Mouse (Mus musculus): Measurements from ENCODE around the gene Klhl5. TPM values are rescaled to one million over a fixed set of nuclear protein-coding genes. Genes with fewer than 3 reads are reported as not detected.

Gene Klhl5
- polyA plus RNA-seq, 1 experiment, result 11.3 TPM

DNA sequence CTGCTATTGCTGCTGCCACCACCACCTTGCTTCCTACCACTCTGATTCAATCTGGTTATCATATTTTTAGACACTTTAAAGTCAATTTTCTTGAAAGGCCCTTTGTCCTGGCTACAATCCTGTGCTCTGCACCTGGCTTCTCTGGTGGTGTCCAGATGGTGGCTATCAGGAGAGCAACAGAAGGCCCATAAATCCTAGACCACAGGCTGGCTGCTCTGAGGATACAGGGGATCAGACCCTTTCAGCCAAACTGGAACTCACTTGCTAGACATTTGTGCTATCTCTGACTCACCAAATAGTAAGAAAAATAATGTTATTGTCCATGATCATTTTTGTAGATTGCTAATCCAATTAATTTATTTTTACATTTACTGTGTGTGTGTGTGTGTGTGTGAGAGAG is 13.6 kb upstream of the Klhl5 start:
- Histone ChIP-seq H3K27ac (ENCODE audit: control insufficient read depth, insufficient read depth, low read length) (no peak overlapping the region), H3K4me1 (replicated peaks; ENCODE audit: control insufficient read depth, insufficient read depth, low read length) (no peaks in the 10 kb centered on the region; the same call in 1 of the 2 replicates), H3K27me3 (ENCODE audit: control insufficient read depth, insufficient read depth, low read length) (no peaks in the 10 kb centered on the region), H3K4me3 (ENCODE audit: control insufficient read depth, insufficient read depth, low read length) (no peak overlapping the region), H3K36me3 (ENCODE audit: control insufficient read depth, insufficient read depth, low read length) (no peaks in the 10 kb centered on the region)
- DNase-seq, result no peak
- TF ChIP-seq POLR2A (IDR thresholded peaks at IDR 0.05; ENCODE audit: control insufficient read depth, extremely low read depth, insufficient read depth, low read length, poor library complexity), result no peak
- no peak for TF ChIP-seq CTCF (IDR thresholded peaks at IDR 0.05; ENCODE audit: borderline replicate concordance, control insufficient read depth, extremely low read depth, insufficient read depth, low read length, poor library complexity)

DNA sequence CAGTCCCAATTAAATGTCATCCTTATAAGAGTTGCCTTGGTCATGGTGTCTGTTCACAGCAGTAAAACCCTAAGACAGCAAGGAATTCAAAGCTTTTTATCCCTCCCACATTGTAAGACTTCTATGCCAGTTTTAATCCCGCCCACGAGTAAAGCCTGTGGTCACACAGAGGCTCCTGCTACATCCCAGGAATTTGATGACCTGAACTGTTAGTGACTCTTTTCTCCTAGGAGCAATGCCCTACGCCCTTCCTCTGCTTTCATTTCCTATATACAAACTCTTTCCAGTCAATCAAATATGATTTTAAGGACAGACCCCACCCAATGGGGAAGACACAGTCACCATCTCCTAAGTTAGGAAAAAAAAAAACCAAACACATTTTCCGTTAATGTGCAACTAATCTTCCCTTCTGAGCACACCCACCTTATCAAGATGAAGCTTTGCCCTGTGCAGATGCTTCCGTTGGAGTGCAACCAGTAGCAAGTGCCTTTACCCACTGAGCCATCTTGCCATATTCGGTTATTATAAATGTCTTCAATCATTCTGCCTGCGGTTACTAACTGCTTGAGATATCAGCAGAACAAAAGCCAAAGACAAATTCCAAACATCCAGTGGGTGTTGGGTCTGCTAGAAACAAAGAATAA is 12.3 kb upstream of the Klhl5 start:
- 94% methylated on average over 7 of the region's 7 CpGs for WGBS
- Histone ChIP-seq H3K36me3 (ENCODE audit: control insufficient read depth, insufficient read depth, low read length) (no peaks in the 10 kb centered on the region), H3K4me3 (ENCODE audit: control insufficient read depth, insufficient read depth, low read length) (no peak overlapping the region), H3K27me3 (ENCODE audit: control insufficient read depth, insufficient read depth, low read length) (no peaks in the 10 kb centered on the region), H3K27ac (ENCODE audit: control insufficient read depth, insufficient read depth, low read length) (no peak overlapping the region), H3K4me1 (replicated peaks; ENCODE audit: control insufficient read depth, insufficient read depth, low read length) (no peaks in the 10 kb centered on the region)
- TF ChIP-seq POLR2A (IDR thresholded peaks at IDR 0.05; ENCODE audit: control insufficient read depth, extremely low read depth, insufficient read depth, low read length, poor library complexity) (no peak), CTCF (IDR thresholded peaks at IDR 0.05; ENCODE audit: borderline replicate concordance, control insufficient read depth, extremely low read depth, insufficient read depth, low read length, poor library complexity) (no peak)
- DNase-seq, result no peak

DNA sequence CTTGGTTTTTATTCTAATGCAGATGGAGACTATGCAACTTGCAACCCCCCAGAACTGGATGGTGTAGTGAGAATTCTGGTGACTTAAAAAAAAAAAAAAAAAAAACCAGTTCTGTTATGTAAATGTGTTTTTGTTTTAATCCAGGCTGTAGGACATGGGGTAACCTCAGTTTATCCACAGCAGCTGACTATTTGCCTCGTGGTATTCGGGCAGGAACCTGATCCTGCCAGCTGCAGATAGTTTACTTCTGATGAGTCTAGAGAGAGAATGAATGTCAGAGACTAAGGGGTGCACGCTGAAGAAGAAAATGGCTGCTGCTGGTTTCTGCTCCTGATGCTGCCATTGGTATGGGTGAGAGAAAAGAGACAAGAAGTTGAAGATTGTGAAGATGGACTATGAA is 11.3 kb upstream of the Klhl5 start:
- Histone ChIP-seq H3K4me1 (replicated peaks; ENCODE audit: control insufficient read depth, insufficient read depth, low read length) (no peaks in the 10 kb centered on the region), H3K4me3 (ENCODE audit: control insufficient read depth, insufficient read depth, low read length) (no peak overlapping the region), H3K27ac (ENCODE audit: control insufficient read depth, insufficient read depth, low read length) (no peak overlapping the region), H3K36me3 (ENCODE audit: control insufficient read depth, insufficient read depth, low read length) (no peaks in the 10 kb centered on the region), H3K27me3 (ENCODE audit: control insufficient read depth, insufficient read depth, low read length) (no peaks in the 10 kb centered on the region)
- WGBS, result 60% methylated on average over 3 of the region's 3 CpGs
- TF ChIP-seq CTCF (IDR thresholded peaks at IDR 0.05; ENCODE audit: borderline replicate concordance, control insufficient read depth, extremely low read depth, insufficient read depth, low read length, poor library complexity) (no peak), POLR2A (IDR thresholded peaks at IDR 0.05; ENCODE audit: control insufficient read depth, extremely low read depth, insufficient read depth, low read length, poor library complexity) (no peak)
- DNase-seq, result no peak

DNA sequence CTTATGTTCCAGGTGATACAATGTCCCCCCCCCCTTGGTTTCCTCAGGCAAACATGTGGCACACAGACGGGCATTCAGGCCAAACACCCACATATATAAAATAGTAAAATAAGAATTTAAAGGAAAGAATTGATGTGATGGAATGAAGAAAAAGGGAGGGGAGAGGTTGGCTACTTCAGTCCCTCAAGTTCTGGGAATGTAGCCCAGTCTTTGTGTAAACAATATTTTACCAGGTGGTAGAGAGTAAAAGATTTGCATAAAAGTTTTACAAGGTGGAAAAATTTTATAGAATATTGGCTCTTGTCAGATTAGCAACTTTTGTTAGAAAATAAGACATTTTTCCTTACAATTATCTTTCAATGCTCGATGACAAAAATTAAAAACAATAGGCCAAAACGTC is 10.5 kb upstream of the Klhl5 start:
- H3K27me3 ChIP-seq (ENCODE audit: control insufficient read depth, insufficient read depth, low read length), result no peaks in the 10 kb centered on the region
- H3K36me3 ChIP-seq (ENCODE audit: control insufficient read depth, insufficient read depth, low read length), result no peaks in the 10 kb centered on the region
- no peak overlapping the region for H3K27ac ChIP-seq (ENCODE audit: control insufficient read depth, insufficient read depth, low read length)
- TF ChIP-seq CTCF (IDR thresholded peaks at IDR 0.05; ENCODE audit: borderline replicate concordance, control insufficient read depth, extremely low read depth, insufficient read depth, low read length, poor library complexity) (no peak), POLR2A (IDR thresholded peaks at IDR 0.05; ENCODE audit: control insufficient read depth, extremely low read depth, insufficient read depth, low read length, poor library complexity) (no peak)
- 89% methylated on average over 3 of the region's 3 CpGs for WGBS
- 0 out of 2 replicates have a peak, but pooled peaks cover 3% of the 10 kb centered on the region for H3K4me1 ChIP-seq (replicated peaks; ENCODE audit: control insufficient read depth, insufficient read depth, low read length)
- no peak overlapping the region for H3K4me3 ChIP-seq (ENCODE audit: control insufficient read depth, insufficient read depth, low read length)
- no peak for DNase-seq

DNA sequence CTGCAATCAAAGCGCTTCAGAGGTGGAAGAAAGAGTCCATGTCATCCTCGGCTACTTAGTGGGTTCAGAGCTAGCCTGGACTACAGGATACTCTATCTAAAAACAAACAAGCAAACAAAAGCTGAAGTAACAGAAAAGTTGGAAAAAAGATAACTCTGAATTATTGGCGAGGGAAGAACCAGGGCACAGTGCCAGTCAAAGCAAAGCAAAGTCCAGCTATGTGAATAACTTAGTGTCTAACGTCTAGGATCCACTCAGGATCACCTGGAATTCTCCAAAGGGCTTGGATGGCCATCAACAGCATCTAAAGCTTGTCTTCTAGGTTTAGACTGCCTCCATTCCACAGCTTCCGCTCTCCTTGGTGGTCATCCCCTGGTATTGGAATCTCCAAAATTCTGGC is 9.9 kb upstream of the Klhl5 start:
- H3K27ac ChIP-seq (ENCODE audit: control insufficient read depth, insufficient read depth, low read length), result no peak overlapping the region
- no peak for DNase-seq

DNA sequence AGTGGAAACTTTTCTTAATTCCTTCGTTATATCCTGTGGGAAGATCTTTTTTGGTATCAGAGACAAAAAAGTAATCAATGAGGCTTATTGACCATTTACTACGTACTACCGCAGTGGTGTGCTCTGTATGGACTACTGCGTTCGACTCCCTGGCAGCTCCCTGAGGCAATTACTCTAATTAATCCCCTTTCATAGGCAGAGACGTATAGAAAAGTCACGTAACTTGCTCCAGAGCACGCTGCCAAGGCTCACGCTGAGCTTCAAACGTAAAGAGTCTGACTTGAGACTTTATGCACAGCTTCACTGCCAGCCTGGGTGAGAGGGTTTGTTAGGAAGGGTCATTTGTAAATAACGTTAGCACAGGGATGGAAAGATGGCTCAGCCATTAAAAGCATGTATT is 7.3 kb upstream of the Klhl5 start:
- Histone ChIP-seq H3K4me3 (ENCODE audit: control insufficient read depth, insufficient read depth, low read length) (no peak overlapping the region), H3K4me1 (replicated peaks; ENCODE audit: control insufficient read depth, insufficient read depth, low read length) (peaks cover 12% of the 10 kb centered on the region), H3K27ac (ENCODE audit: control insufficient read depth, insufficient read depth, low read length) (no peak overlapping the region), H3K27me3 (ENCODE audit: control insufficient read depth, insufficient read depth, low read length) (no peaks in the 10 kb centered on the region), H3K36me3 (ENCODE audit: control insufficient read depth, insufficient read depth, low read length) (no peaks in the 10 kb centered on the region)
- DNase-seq, result no peak
- 96% methylated on average over 11 of the region's 11 CpGs for WGBS
- no peak for TF ChIP-seq POLR2A (IDR thresholded peaks at IDR 0.05; ENCODE audit: control insufficient read depth, extremely low read depth, insufficient read depth, low read length, poor library complexity)
- no peak for TF ChIP-seq CTCF (IDR thresholded peaks at IDR 0.05; ENCODE audit: borderline replicate concordance, control insufficient read depth, extremely low read depth, insufficient read depth, low read length, poor library complexity)

More for the DNA sequence above, 9.9 kb upstream of the Klhl5 start:
- H3K4me3 ChIP-seq (ENCODE audit: control insufficient read depth, insufficient read depth, low read length), result no peak overlapping the region
- H3K27me3 ChIP-seq (ENCODE audit: control insufficient read depth, insufficient read depth, low read length), result no peaks in the 10 kb centered on the region
- 92% methylated on average over 5 of the region's 5 CpGs for WGBS
- H3K36me3 ChIP-seq (ENCODE audit: control insufficient read depth, insufficient read depth, low read length), result no peaks in the 10 kb centered on the region
- H3K4me1 ChIP-seq (replicated peaks; ENCODE audit: control insufficient read depth, insufficient read depth, low read length), result peaks cover 7% of the 10 kb centered on the region; the same call in 1 of the 2 replicates
- no peak for TF ChIP-seq CTCF (IDR thresholded peaks at IDR 0.05; ENCODE audit: borderline replicate concordance, control insufficient read depth, extremely low read depth, insufficient read depth, low read length, poor library complexity)
- no peak for TF ChIP-seq POLR2A (IDR thresholded peaks at IDR 0.05; ENCODE audit: control insufficient read depth, extremely low read depth, insufficient read depth, low read length, poor library complexity)

DNA sequence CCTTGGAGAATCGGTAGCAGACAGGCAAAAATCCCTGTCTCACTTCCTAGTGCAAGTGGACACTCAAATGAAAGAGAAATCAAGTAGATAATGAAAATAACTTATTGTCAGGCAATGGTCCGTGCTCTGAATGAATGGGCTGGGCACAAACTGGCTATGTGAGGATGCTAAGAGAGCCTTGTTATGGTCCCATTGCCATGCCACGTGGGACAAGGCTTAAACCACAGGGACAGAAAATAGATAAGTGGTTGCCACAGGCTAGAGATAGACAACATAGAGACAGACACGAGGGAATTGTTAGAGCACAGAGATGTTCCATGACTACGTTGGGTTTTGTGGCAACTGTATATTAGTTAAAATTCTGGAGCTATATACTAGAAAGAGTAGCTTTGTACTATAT is 6.1 kb upstream of the Klhl5 start:
- DNase-seq, result no peak
- Histone ChIP-seq H3K4me3 (ENCODE audit: control insufficient read depth, insufficient read depth, low read length) (no peak overlapping the region), H3K4me1 (replicated peaks; ENCODE audit: control insufficient read depth, insufficient read depth, low read length) (peaks cover 12% of the 10 kb centered on the region), H3K27me3 (ENCODE audit: control insufficient read depth, insufficient read depth, low read length) (no peaks in the 10 kb centered on the region), H3K36me3 (ENCODE audit: control insufficient read depth, insufficient read depth, low read length) (no peaks in the 10 kb centered on the region), H3K27ac (ENCODE audit: control insufficient read depth, insufficient read depth, low read length) (no peak overlapping the region)
- WGBS, result 80% methylated on average over 5 of the region's 5 CpGs
- TF ChIP-seq CTCF (IDR thresholded peaks at IDR 0.05; ENCODE audit: borderline replicate concordance, control insufficient read depth, extremely low read depth, insufficient read depth, low read length, poor library complexity) (no peak), POLR2A (IDR thresholded peaks at IDR 0.05; ENCODE audit: control insufficient read depth, extremely low read depth, insufficient read depth, low read length, poor library complexity) (no peak)

All from thymus, adult 2 months (tissue).